Mouse (Mus musculus) heart, embryonic 10.5 days (tissue): ENCODE results near the gene Adam10. TPM values are rescaled to one million over a fixed set of nuclear protein-coding genes. Genes with fewer than 3 reads are reported as not detected.

Experiments used
- DNase-seq: peaks from one replicate; pipeline ENCODE4 v3.0.0-alpha.2; 2017; ENCODE audit warnings: low spot score
- H3K27ac ChIP-seq: fragments of 300-500 bp; sonication (generic); 2 replicates; pipeline ENCODE4 v1.5.1; 2016; ENCODE audit warnings: mild to moderate bottlenecking
- H3K27me3 ChIP-seq: fragments of 300-500 bp; sonication (generic); 2 replicates; pipeline ENCODE4 v1.6.1; 2016; ENCODE audit warnings: mild to moderate bottlenecking; ENCODE audit not compliant: poor library complexity, insufficient read depth, severe bottlenecking
- H3K36me3 ChIP-seq: fragments of 300-500 bp; sonication (generic); 2 replicates; pipeline ENCODE4 v1.6.1; 2016; ENCODE audit warnings: mild to moderate bottlenecking, moderate library complexity
- H3K4me1 ChIP-seq: fragments of 300-500 bp; sonication (generic); 2 replicates; pipeline ENCODE4 v1.6.1; 2016; ENCODE audit warnings: mild to moderate bottlenecking
- H3K4me3 ChIP-seq: fragments of 300-500 bp; sonication (generic); 2 replicates; pipeline ENCODE4 v1.5.1; 2016; ENCODE audit warnings: mild to moderate bottlenecking, moderate library complexity
- H3K9me3 ChIP-seq: fragments of 300-500 bp; sonication (generic); 2 replicates; pipeline ENCODE4 v1.6.1; 2016; ENCODE audit warnings: mild to moderate bottlenecking, moderate library complexity
- WGBS: fragments of 180-500 bp; shearing (Covaris S2); methylation state at CpG from one replicate; pipeline ENCODE4 v1.1.7; 2016; 5-methylcytosine and 5-hydroxymethylcytosine counted together
- polyA plus RNA-seq: library from polyadenylated mRNA; unstranded; fragments of >200 nt; fragmentation: Nextera tagmentation; extraction: Ambion mirVana; gene quantifications from 2 replicates; pipeline ENCODE4 v1.2.1, GENCODE M21; 2016

Adam10 gene
- 68.2 and 83.0 TPM in 2 replicates for polyA plus RNA-seq

DNA sequence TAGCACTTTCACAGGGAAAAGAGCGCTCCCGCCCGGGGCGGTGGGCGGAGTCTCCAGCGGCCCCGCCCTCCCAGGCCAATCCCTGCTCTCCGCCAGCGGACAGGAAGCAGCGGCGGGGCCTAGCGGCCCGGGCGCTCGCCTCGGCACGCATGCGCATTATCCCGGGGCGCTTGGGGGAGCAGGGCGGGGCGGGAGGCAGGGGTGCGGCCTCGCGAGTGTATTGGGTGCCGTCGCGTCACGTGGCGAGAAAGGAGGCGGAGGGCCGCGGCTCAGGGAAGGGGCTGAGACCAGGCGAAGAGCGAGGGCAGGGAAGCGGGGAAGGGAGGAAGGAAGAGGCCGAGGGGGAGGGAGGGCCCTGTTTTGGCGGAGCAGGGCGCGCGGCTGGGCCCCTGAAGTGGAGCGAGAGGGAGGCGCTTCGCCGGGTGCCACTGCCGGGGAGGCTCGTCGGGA lies at the start of gene Adam10:
Gene Adam10, plus strand, starts transcription at position 316 of the 450 bp plus-strand sequence.
- peaks cover 21% of the 10 kb centered on the region for H3K4me1 ChIP-seq
- H3K27ac ChIP-seq = peak within 1 kb of the TSS; percentile 99
- H3K27me3 ChIP-seq = no peaks in the 10 kb centered on the region
- DNase-seq = peak; percentile 99
- H3K9me3 ChIP-seq = no peaks in the 10 kb centered on the region
- H3K4me3 ChIP-seq = peak within 1 kb of the TSS; percentile 89
- under 1% methylated on average over 48 of the region's 48 CpGs for whole genome bisulfite sequencing
- no peaks in the 10 kb centered on the region for H3K36me3 ChIP-seq

DNA sequence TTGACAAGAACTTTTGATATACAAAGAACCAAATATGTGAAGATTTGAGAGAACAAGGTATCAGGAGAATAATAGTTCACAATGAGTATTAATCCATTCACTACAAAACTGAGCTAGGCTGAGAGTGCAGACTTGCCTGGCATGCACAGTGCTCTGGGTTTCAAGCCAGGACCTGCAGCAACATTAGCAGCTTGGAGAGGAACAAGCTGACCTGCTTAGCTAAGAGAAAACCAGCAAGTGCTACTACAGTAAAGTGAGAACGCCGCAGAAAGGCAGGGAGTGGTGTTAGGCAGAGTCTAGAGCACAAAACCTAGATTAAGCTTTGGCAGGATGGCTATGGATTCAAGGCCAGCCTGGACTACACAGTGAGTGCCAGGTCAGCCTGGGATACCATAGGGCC lies 49.1 kb upstream of the Adam10 start:
- H3K4me3 ChIP-seq = no peak overlapping the region
- WGBS = 78% methylated on average over 2 of the region's 2 CpGs
- DNase-seq = no peak
- no peaks in the 10 kb centered on the region for H3K4me1 ChIP-seq
- H3K27me3 ChIP-seq = no peaks in the 10 kb centered on the region
- H3K36me3 ChIP-seq = no peaks in the 10 kb centered on the region
- no peaks in the 10 kb centered on the region for H3K9me3 ChIP-seq
- H3K27ac ChIP-seq = no peak overlapping the region

DNA sequence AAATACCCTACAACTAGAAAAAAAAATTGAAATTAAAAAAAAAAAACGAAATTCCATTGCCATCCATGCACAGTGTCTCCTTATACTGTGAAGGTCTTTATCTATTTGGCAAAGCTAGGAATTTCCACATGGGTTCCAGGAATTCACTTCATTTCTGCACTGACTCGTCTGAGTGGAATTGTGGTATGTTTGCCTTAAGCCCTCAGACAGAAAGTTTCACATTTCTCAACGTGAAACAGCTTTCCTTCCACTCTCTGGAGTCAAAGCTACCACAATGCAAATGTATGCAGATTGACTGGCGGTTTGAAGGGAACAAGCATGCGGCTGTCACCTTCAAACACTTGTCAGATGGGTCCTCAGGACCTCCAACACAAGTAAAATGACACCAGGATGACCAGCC lies 47.1 kb upstream of the Adam10 start:
- WGBS = 13% methylated on average over 5 of the region's 5 CpGs
- no peak for DNase-seq
- H3K27ac ChIP-seq = no peak overlapping the region

DNA sequence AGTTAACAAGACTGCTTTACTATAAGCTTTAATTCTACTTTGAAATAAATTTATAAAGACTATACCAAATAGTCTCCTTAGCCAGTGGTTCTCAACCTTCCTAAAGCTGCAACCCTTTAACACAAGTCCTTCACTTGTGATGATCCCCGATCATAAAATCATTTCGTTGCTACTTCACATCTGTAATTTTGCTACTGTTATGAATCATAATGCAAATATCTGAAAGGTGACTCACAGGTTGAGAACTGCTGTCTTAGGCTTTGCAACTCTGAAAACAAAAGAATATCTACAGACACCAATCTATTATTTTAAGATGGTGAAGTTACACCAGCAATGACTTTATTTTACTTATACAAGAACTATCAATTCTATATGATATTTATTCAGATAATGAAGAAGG lies 42.0 kb upstream of the Adam10 start:
- no peak overlapping the region for H3K4me3 ChIP-seq
- no peaks in the 10 kb centered on the region for H3K9me3 ChIP-seq
- 80% methylated on average over 2 of the region's 2 CpGs for WGBS
- no peak for DNase-seq
- H3K27ac ChIP-seq = no peak overlapping the region
- H3K27me3 ChIP-seq = no peaks in the 10 kb centered on the region
- H3K4me1 ChIP-seq = no peaks in the 10 kb centered on the region
- H3K36me3 ChIP-seq = no peaks in the 10 kb centered on the region

More for the DNA sequence above, 47.1 kb upstream of the Adam10 start:
- Histone ChIP-seq H3K4me3 (no peak overlapping the region), H3K27me3 (no peaks in the 10 kb centered on the region), H3K36me3 (no peaks in the 10 kb centered on the region), H3K4me1 (no peaks in the 10 kb centered on the region), H3K9me3 (no peaks in the 10 kb centered on the region)

DNA sequence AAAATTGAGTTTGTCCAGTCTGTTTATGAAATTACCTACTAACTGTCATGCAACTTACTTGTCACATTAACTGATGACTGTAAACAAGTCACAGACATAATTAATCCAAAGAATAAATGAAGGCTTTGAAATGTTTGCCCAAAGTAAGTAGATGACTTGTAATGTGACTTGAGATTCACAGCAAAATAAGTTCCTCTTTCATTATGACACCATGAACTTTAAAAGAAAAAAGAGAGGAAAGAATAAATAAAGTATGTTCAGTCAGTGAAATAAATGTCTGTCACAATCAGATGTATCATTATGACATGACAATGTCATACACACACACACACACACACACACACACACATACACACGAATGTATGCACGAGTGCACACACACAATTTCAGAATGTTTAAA lies 28.5 kb upstream of the Adam10 start:
- 80% methylated on average over 2 of the region's 2 CpGs for whole genome bisulfite sequencing
- Histone ChIP-seq H3K4me3 (no peak overlapping the region), H3K27ac (no peak overlapping the region), H3K27me3 (no peaks in the 10 kb centered on the region), H3K36me3 (no peaks in the 10 kb centered on the region), H3K4me1 (no peaks in the 10 kb centered on the region), H3K9me3 (no peaks in the 10 kb centered on the region)
- DNase-seq = no peak

DNA sequence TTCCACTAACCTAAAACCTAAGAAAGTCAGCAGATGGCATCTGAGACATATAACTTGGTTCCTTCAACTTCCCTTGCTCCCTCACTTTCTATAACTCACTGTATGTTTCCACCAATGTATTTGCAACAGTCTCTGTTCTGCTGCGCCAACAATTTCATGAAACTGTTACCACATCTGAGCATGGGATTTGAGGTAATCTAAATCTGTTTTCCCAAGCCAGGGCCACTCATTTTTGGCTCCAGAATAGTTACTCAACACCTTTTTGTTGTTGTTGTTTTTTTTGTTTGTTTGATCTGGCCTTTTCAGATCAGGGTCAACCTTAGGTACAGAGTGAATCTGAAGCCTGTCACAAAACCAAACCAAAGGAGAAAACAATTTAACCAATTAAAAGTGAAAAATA lies 27.8 kb upstream of the Adam10 start:
- DNase-seq = no peak
- no peaks in the 10 kb centered on the region for H3K27me3 ChIP-seq
- WGBS = 93% methylated on average over 1 of the region's 1 CpGs
- H3K36me3 ChIP-seq = no peaks in the 10 kb centered on the region
- no peaks in the 10 kb centered on the region for H3K4me1 ChIP-seq
- no peaks in the 10 kb centered on the region for H3K9me3 ChIP-seq
- no peak overlapping the region for H3K27ac ChIP-seq
- H3K4me3 ChIP-seq = no peak overlapping the region

DNA sequence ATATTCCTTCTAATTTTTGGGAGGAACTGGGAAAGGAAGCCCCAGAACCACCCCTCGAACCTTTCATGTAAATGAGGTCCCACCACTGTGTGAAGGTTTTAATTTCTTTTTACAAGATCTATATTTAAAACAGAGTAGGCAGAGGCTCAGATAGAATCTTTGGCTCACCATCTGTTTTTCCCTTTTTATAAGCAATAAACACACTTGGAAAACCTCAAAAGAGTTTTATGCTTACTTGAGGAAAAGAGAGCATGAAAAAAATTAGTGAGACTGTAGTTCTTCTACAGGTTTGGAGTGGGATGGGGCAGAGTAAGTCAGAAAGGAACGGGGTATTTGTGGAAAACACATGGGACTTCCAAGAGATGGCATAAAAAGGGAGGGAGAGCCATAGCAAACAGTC lies 26.6 kb upstream of the Adam10 start:
- peaks cover 7% of the 10 kb centered on the region; the same call in 1 of the 2 replicates for H3K4me1 ChIP-seq
- H3K36me3 ChIP-seq = no peaks in the 10 kb centered on the region
- no peaks in the 10 kb centered on the region for H3K9me3 ChIP-seq
- H3K27ac ChIP-seq = no peak overlapping the region
- no peak overlapping the region for H3K4me3 ChIP-seq
- no peak for DNase-seq
- H3K27me3 ChIP-seq = no peaks in the 10 kb centered on the region
- WGBS = 75% methylated on average over 2 of the region's 2 CpGs

DNA sequence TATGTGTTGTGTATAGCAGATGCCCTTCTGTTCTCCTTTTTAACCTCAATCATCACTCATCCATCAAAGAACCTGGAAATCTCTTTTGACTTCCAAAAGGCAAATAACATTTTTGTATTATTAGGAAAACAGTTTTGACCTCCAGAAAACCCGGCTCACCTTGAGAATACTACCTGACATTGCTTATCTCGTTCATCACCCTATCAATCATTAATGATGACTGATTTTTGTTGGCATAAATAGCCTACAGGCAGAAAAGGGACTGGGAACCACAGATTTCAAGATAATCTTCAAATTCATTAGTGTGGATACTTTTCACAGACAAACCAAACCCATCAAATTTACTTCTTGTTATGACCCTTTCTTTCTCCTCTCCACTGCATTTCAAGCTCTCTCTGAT lies 24.9 kb upstream of the Adam10 start:
- Histone ChIP-seq H3K4me3 (no peak overlapping the region), H3K27me3 (no peaks in the 10 kb centered on the region), H3K27ac (no peak overlapping the region), H3K4me1 (peaks cover 7% of the 10 kb centered on the region; the same call in 1 of the 2 replicates), H3K9me3 (no peaks in the 10 kb centered on the region), H3K36me3 (no peaks in the 10 kb centered on the region)
- WGBS = 72% methylated on average over 2 of the region's 2 CpGs
- no peak for DNase-seq

DNA sequence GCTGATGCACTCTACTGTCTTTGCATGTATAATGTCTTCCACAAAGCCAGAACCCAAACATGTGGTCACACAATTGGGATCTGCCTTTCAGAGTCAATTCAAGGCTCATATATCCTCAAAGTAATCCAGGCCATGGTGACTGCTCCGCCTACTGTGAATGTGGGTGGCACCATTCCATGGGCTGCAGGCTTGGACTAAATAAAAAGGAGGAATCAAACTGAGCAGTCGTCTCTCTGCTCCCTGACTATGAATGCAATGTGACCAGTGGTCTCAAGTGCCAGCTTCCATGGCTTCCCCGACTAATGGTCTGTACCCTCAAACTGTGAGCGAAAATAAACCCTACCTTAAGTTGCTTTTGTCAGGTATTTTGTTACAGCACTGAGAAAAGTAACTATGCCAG lies 24.3 kb upstream of the Adam10 start:
- H3K27me3 ChIP-seq = no peaks in the 10 kb centered on the region
- H3K4me1 ChIP-seq = peaks cover 7% of the 10 kb centered on the region; the same call in 1 of the 2 replicates
- H3K4me3 ChIP-seq = no peak overlapping the region
- no peak overlapping the region for H3K27ac ChIP-seq
- no peak for DNase-seq
- no peaks in the 10 kb centered on the region for H3K9me3 ChIP-seq
- WGBS = 74% methylated on average over 4 of the region's 4 CpGs
- H3K36me3 ChIP-seq = no peaks in the 10 kb centered on the region

DNA sequence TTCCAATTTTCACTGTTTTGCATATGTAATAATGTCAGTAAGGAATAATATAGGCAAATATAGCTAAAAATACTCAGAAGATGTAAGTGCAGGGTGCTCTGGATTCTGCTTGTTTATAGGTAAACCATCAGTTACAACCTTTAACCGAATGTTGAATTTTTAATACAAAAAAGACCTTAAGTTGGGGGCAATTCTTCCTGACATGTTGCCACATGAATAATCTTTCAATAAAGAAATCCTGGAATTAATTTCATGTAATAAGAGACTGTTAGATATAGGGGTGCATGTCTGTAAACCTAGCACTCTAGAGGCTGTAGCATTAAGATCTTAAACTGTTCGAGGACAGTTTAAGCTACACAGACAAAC lies 23.1 kb upstream of the Adam10 start:
- Histone ChIP-seq H3K9me3 (no peaks in the 10 kb centered on the region), H3K27ac (no peak overlapping the region), H3K4me3 (peak overlapping the region; percentile 88), H3K4me1 (peaks cover 7% of the 10 kb centered on the region; the same call in 1 of the 2 replicates), H3K27me3 (no peaks in the 10 kb centered on the region), H3K36me3 (no peaks in the 10 kb centered on the region)
- WGBS = 35% methylated on average over 2 of the region's 2 CpGs
- no peak for DNase-seq

DNA sequence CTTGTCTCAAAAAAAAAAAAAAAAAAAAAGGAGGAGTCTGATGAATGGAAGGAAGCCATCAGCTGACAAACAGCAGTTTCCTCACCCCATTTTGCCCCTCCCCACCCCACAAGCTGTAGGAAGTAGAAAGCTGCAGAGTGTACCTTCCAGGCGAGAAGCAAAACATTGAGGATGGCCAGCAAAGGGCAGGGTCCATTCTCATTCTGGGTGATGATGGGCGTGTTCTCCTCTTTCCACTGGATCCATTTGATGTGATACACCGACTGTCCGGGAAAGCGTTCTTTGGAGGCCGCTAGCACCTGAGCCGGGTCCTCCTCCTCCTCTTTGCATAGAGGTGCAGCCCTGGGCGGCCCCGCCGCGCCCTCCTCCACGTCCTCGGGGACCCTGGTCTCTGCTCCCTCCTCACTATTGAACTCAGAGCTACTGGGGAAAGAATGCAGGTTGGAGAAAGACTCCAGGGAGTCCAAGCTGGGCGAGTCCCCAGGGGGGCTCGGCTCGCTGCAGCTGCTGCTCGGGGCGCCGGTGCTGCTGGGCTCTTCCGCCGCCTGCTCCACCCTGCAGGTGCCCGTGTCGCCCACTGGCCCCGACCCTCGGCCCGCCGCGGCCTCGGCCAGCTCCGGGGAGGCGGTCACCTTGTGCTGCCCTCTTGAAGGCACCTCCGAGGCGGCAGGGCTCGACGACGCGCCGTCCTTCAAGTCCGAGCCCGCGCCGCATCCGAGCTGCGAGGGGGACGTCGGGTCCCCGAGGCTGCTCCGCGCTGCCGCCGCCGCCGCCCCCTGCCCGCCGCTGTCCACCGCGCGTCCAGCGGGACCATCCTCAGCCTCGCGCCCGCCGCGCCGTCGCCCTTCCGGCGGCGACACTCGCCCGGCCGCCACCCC lies 22.4 kb upstream of the Adam10 start, which contains the start of gene Gm10642:
Gene Gm10642, plus strand, starts transcription at position 122 of the 878 bp plus-strand sequence.
- under 1% methylated on average over 66 of the region's 72 CpGs for WGBS
- no peaks in the 10 kb centered on the region for H3K36me3 ChIP-seq
- peak; percentile 80 for DNase-seq
- H3K27me3 ChIP-seq = no peaks in the 10 kb centered on the region
- no peaks in the 10 kb centered on the region for H3K9me3 ChIP-seq
- H3K27ac ChIP-seq = peak within 1 kb of the TSS; percentile 96
- peak within 1 kb of the TSS; percentile 88 for H3K4me3 ChIP-seq
- H3K4me1 ChIP-seq = peaks cover 7% of the 10 kb centered on the region; the same call in 1 of the 2 replicates

DNA sequence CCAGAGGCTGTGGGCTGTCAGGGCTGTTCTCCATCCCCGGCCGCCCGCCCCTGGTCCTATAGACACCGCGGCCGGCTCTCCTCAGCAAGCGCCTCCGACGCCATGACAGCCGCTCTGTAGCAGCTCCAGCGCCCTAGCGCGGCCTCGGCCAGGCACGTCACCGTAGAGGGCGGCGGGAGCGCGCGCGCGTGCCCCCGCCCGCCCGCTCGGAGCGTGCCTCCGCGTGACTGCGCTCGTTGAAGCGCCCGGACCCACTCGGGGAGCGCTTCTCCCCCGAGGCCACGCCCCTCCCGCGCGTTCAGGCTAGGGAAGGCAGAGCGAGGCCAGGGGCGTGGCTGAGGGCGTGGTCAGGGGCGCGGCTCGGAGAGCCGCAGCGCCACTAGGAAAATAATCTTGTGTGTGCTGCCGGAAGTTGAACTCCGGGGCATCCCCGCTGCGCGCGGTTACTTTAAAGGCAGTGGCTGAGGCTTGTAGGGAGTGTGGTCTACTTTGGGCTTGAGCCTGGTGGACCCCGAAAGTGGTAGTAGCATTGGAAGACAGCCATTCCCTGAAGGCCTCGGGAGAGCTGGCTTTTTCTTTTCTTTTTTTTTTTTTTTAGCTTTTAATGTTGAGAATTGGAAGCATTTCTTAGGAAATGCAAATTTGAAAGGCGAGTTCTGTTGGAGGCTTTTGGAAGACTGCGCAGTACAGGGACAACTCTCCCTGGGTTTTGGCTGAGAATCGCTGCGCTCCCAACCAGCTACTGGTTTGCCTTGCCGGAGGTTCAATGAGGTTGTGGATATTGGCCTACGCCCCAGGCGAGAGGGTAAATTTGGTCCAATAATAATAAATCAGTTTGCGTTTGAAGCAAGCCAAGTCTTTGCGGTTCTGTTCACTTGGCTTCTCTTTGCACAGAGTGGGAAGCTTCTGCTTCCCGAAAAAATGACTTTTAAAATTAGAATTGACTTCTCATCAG lies 21.5 kb upstream of the Adam10 start, which contains the start of gene Mindy2:
Gene Mindy2, minus strand, starts transcription at position 162 of the 955 bp plus-strand sequence.
- peaks cover 7% of the 10 kb centered on the region; the same call in 1 of the 2 replicates for H3K4me1 ChIP-seq
- no peaks in the 10 kb centered on the region for H3K36me3 ChIP-seq
- peak within 1 kb of the TSS; percentile 88 for H3K4me3 ChIP-seq
- H3K27ac ChIP-seq = peak within 1 kb of the TSS; percentile 96
- DNase-seq = peak; percentile 98
- WGBS = 3% methylated on average over 67 of the region's 67 CpGs
- no peaks in the 10 kb centered on the region for H3K9me3 ChIP-seq
- no peaks in the 10 kb centered on the region for H3K27me3 ChIP-seq
